Mouse (Mus musculus): Measurements from ENCODE around the gene Slamf8. TPM values are rescaled to one million over a fixed set of nuclear protein-coding genes. Genes with fewer than 3 reads are reported as not detected.

The Slamf8 gene
- polyA plus RNA-seq, 1 experiment from 2014 or later: 0.39 TPM

- Histone ChIP-seq H3K27me3 (ENCODE audit: control insufficient read depth, insufficient read depth, low read length) (no peaks in the 10 kb centered on the region), H3K9ac (ENCODE audit: low read length) (no peak overlapping the region), H3K27ac (ENCODE audit: low read length) (no peak overlapping the region), H3K4me3 (replicated peaks; ENCODE audit: low read length) (no peak overlapping the region), H3K4me2 (ENCODE audit: low read depth, low read length) (no peak overlapping the region), H3K36me3 (ENCODE audit: control insufficient read depth, insufficient read depth, low read length) (no peaks in the 10 kb centered on the region), H3K4me1 (ENCODE audit: control insufficient read depth, insufficient read depth, low read length) (peaks cover 4% of the 10 kb centered on the region; the same call in 1 of the 2 replicates), H3K9me3 (replicated peaks; ENCODE audit: control insufficient read depth, low read length) (no peaks in the 10 kb centered on the region)
- no peak for ATAC-seq (ENCODE audit: insufficient read depth, low FRiP score)
- WGBS: 81% methylated on average over 8 of the region's 8 CpGs
Measured at GRCm38 (mm10) chr1:172582436-172582835, 7.9 kb downstream of the Slamf8 start.

- Histone ChIP-seq H3K9ac (ENCODE audit: low read length) (no peak overlapping the region), H3K27ac (ENCODE audit: low read length) (no peak overlapping the region), H3K27me3 (ENCODE audit: control insufficient read depth, insufficient read depth, low read length) (no peaks in the 10 kb centered on the region), H3K4me1 (ENCODE audit: control insufficient read depth, insufficient read depth, low read length) (no peaks in the 10 kb centered on the region), H3K36me3 (ENCODE audit: control insufficient read depth, insufficient read depth, low read length) (no peaks in the 10 kb centered on the region), H3K4me3 (replicated peaks; ENCODE audit: low read length) (no peak overlapping the region), H3K4me2 (ENCODE audit: low read depth, low read length) (no peak overlapping the region), H3K9me3 (replicated peaks; ENCODE audit: control insufficient read depth, low read length) (no peaks in the 10 kb centered on the region)
- no peak for ATAC-seq (ENCODE audit: insufficient read depth, low FRiP score)
- 49% methylated on average over 6 of the region's 6 CpGs for WGBS
Measured at GRCm38 (mm10) chr1:172580116-172580515, 10.3 kb downstream of the Slamf8 start.

- Histone ChIP-seq H3K36me3 (ENCODE audit: control insufficient read depth, insufficient read depth, low read length) (no peaks in the 10 kb centered on the region), H3K4me3 (replicated peaks; ENCODE audit: low read length) (no peak overlapping the region), H3K9ac (ENCODE audit: low read length) (no peak overlapping the region), H3K9me3 (replicated peaks; ENCODE audit: control insufficient read depth, low read length) (no peaks in the 10 kb centered on the region), H3K4me1 (ENCODE audit: control insufficient read depth, insufficient read depth, low read length) (no peaks in the 10 kb centered on the region), H3K27ac (ENCODE audit: low read length) (no peak overlapping the region), H3K4me2 (ENCODE audit: low read depth, low read length) (no peak overlapping the region), H3K27me3 (ENCODE audit: control insufficient read depth, insufficient read depth, low read length) (no peaks in the 10 kb centered on the region)
- WGBS: 26% methylated on average over 4 of the region's 4 CpGs
- no peak for ATAC-seq (ENCODE audit: insufficient read depth, low FRiP score)
Measured at GRCm38 (mm10) chr1:172567758-172568157, 22.6 kb downstream of the Slamf8 start.

GRCm38 (mm10) chr1:172566131-172566530, 24.2 kb downstream of the Slamf8 start:
- WGBS: 62% methylated on average over 3 of the region's 3 CpGs
- Histone ChIP-seq H3K4me3 (replicated peaks; ENCODE audit: low read length) (no peak overlapping the region), H3K27me3 (ENCODE audit: control insufficient read depth, insufficient read depth, low read length) (peaks cover 8% of the 10 kb centered on the region), H3K9ac (ENCODE audit: low read length) (no peak overlapping the region), H3K4me1 (ENCODE audit: control insufficient read depth, insufficient read depth, low read length) (peaks cover 10% of the 10 kb centered on the region; the same call in 1 of the 2 replicates), H3K9me3 (replicated peaks; ENCODE audit: control insufficient read depth, low read length) (no peaks in the 10 kb centered on the region), H3K36me3 (ENCODE audit: control insufficient read depth, insufficient read depth, low read length) (no peaks in the 10 kb centered on the region), H3K27ac (ENCODE audit: low read length) (no peak overlapping the region), H3K4me2 (ENCODE audit: low read depth, low read length) (no peak overlapping the region)
- no peak for ATAC-seq (ENCODE audit: insufficient read depth, low FRiP score)

GRCm38 (mm10) chr1:172563465-172563828, 26.9 kb downstream of the Slamf8 start:
- ATAC-seq (ENCODE audit: insufficient read depth, low FRiP score): 0 out of 2 replicates have a peak, but pooled peaks have one; percentile 4
- peak overlapping the region; percentile 82 for H3K9ac ChIP-seq (ENCODE audit: low read length)
- peak overlapping the region; percentile 44; the same call in 1 of the 2 replicates for H3K27ac ChIP-seq (ENCODE audit: low read length)

GRCm38 (mm10) chr1:172562641-172563464, 27.5 kb downstream of the Slamf8 start:
- Histone ChIP-seq H3K27ac (ENCODE audit: low read length) (peak overlapping the region; percentile 44; the same call in 1 of the 2 replicates), H3K4me3 (replicated peaks; ENCODE audit: low read length) (peak overlapping the region; percentile 72), H3K36me3 (ENCODE audit: control insufficient read depth, insufficient read depth, low read length) (no peaks in the 10 kb centered on the region), H3K4me2 (ENCODE audit: low read depth, low read length) (peak overlapping the region; percentile 93), H3K27me3 (ENCODE audit: control insufficient read depth, insufficient read depth, low read length) (peaks cover 16% of the 10 kb centered on the region), H3K4me1 (ENCODE audit: control insufficient read depth, insufficient read depth, low read length) (peaks cover 12% of the 10 kb centered on the region; the same call in 1 of the 2 replicates), H3K9me3 (replicated peaks; ENCODE audit: control insufficient read depth, low read length) (no peaks in the 10 kb centered on the region), H3K9ac (ENCODE audit: low read length) (peak overlapping the region; percentile 82)
- ATAC-seq (ENCODE audit: insufficient read depth, low FRiP score): peak; percentile 87
- whole genome bisulfite sequencing: under 1% methylated on average over 66 of the region's 66 CpGs

More at GRCm38 (mm10) chr1:172563465-172563828, 26.9 kb downstream of the Slamf8 start:
- no peaks in the 10 kb centered on the region for H3K36me3 ChIP-seq (ENCODE audit: control insufficient read depth, insufficient read depth, low read length)
- H3K27me3 ChIP-seq (ENCODE audit: control insufficient read depth, insufficient read depth, low read length): peaks cover 16% of the 10 kb centered on the region
- H3K9me3 ChIP-seq (replicated peaks; ENCODE audit: control insufficient read depth, low read length): no peaks in the 10 kb centered on the region
- H3K4me1 ChIP-seq (ENCODE audit: control insufficient read depth, insufficient read depth, low read length): peaks cover 12% of the 10 kb centered on the region; the same call in 1 of the 2 replicates
- H3K4me3 ChIP-seq (replicated peaks; ENCODE audit: low read length): peak overlapping the region; percentile 72
- peak overlapping the region; percentile 93 for H3K4me2 ChIP-seq (ENCODE audit: low read depth, low read length)
- 4% methylated on average over 10 of the region's 10 CpGs for WGBS

- WGBS: 72% methylated on average over 11 of the region's 11 CpGs
- ATAC-seq (ENCODE audit: insufficient read depth, low FRiP score): no peak
- Histone ChIP-seq H3K9me3 (replicated peaks; ENCODE audit: control insufficient read depth, low read length) (no peaks in the 10 kb centered on the region), H3K9ac (ENCODE audit: low read length) (peak within 1 kb of the TSS; percentile 48), H3K4me1 (ENCODE audit: control insufficient read depth, insufficient read depth, low read length) (0 out of 2 replicates have a peak, but pooled peaks cover 2% of the 10 kb centered on the region), H3K4me3 (replicated peaks; ENCODE audit: low read length) (peak within 1 kb of the TSS; percentile 21), H3K4me2 (ENCODE audit: low read depth, low read length) (peak within 1 kb of the TSS; percentile 40), H3K27ac (ENCODE audit: low read length) (peak within 1 kb of the TSS; percentile 67), H3K36me3 (ENCODE audit: control insufficient read depth, insufficient read depth, low read length) (no peaks in the 10 kb centered on the region), H3K27me3 (ENCODE audit: control insufficient read depth, insufficient read depth, low read length) (peaks cover 5% of the 10 kb centered on the region; the same call in 1 of the 2 replicates)
Measured at GRCm38 (mm10) chr1:172555638-172556037, 34.7 kb downstream of the Slamf8 start, which contains the start of gene Vsig8. Gene Vsig8, plus strand, starts transcription at chr1:172555938.

- peak overlapping the region; percentile 81; the same call in 1 of the 2 replicates for H3K27ac ChIP-seq (ENCODE audit: low read length)
- ATAC-seq (ENCODE audit: insufficient read depth, low FRiP score): no peak
Measured at GRCm38 (mm10) chr1:172552623-172553022, 37.7 kb downstream of the Slamf8 start.

GRCm38 (mm10) chr1:172551009-172551408, 39.4 kb downstream of the Slamf8 start:
- 28% methylated on average over 7 of the region's 7 CpGs for WGBS

More at GRCm38 (mm10) chr1:172552623-172553022, 37.7 kb downstream of the Slamf8 start:
- H3K27me3 ChIP-seq (ENCODE audit: control insufficient read depth, insufficient read depth, low read length): no peaks in the 10 kb centered on the region; the same call in 1 of the 2 replicates
- 64% methylated on average over 1 of the region's 1 CpGs for WGBS
- no peaks in the 10 kb centered on the region for H3K36me3 ChIP-seq (ENCODE audit: control insufficient read depth, insufficient read depth, low read length)
- H3K4me2 ChIP-seq (ENCODE audit: low read depth, low read length): no peak overlapping the region
- H3K4me1 ChIP-seq (ENCODE audit: control insufficient read depth, insufficient read depth, low read length): peaks cover 12% of the 10 kb centered on the region
- no peaks in the 10 kb centered on the region for H3K9me3 ChIP-seq (replicated peaks; ENCODE audit: control insufficient read depth, low read length)
- H3K9ac ChIP-seq (ENCODE audit: low read length): no peak overlapping the region
- H3K4me3 ChIP-seq (replicated peaks; ENCODE audit: low read length): no peak overlapping the region

More at GRCm38 (mm10) chr1:172551009-172551408, 39.4 kb downstream of the Slamf8 start:
- Histone ChIP-seq H3K36me3 (ENCODE audit: control insufficient read depth, insufficient read depth, low read length) (no peaks in the 10 kb centered on the region), H3K27me3 (ENCODE audit: control insufficient read depth, insufficient read depth, low read length) (no peaks in the 10 kb centered on the region; the same call in 1 of the 2 replicates), H3K4me1 (ENCODE audit: control insufficient read depth, insufficient read depth, low read length) (peaks cover 12% of the 10 kb centered on the region), H3K4me3 (replicated peaks; ENCODE audit: low read length) (peak overlapping the region; percentile 57; the same call in 1 of the 2 replicates), H3K9ac (ENCODE audit: low read length) (0 out of 2 replicates have a peak overlapping the region, but pooled peaks have one; percentile 23), H3K9me3 (replicated peaks; ENCODE audit: control insufficient read depth, low read length) (no peaks in the 10 kb centered on the region), H3K27ac (ENCODE audit: low read length) (peak overlapping the region; percentile 46), H3K4me2 (ENCODE audit: low read depth, low read length) (peak overlapping the region; percentile 68)
- no peak for ATAC-seq (ENCODE audit: insufficient read depth, low FRiP score)

Data from stomach, embryonic 16.5 days (tissue).